Mouse (Mus musculus): ENCODE measurements around the gene Slc6a19.

- TF ChIP-seq CTCF (IDR thresholded peaks at IDR 0.05; ENCODE audit: insufficient read depth, low read depth, low read length) (no peak), POLR2A (IDR thresholded peaks at IDR 0.05; ENCODE audit: insufficient read depth, low read depth, low read length) (no peak)
These were observed 8.1 kb downstream of the Slc6a19 start for GRCm38 (mm10) chr13:73696529-73696928.
